Mouse (Mus musculus): Measurements from ENCODE around the gene Zfp213.

Zfp213 gene

DNA sequence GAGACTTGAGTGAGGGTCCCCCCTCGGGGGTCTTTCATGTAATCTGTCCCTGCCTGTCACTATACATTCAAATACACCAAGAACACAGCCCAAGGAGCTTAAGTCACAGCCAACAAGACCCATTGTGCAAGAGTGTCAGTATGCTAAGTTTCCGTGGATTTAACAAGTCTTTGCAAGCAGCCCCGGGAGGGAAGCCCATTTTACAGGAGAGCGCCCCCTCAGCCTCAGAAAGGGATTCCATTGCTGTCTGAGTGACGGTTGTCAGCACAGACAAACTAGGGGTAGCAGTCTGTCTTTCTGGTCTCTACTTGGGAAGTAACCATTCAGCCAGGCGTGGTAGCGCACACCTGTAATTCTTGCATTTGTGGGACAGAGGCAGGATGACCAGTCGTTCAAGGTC lies 10.1 kb upstream of the Zfp213 start:
- DNase-seq (ENCODE audit: low spot score in 2 of 2): no peak

GRCm38 (mm10) chr17:23572059-23572458 lies 8.0 kb upstream of the Zfp213 start:
- DNase-seq (ENCODE audit: low spot score in 2 of 2): no peak

GRCm38 (mm10) chr17:23571084-23571483 lies 7.0 kb upstream of the Zfp213 start:
- DNase-seq (ENCODE audit: low spot score in 2 of 2): no peak

GRCm38 (mm10) chr17:23570017-23570416 lies 6.0 kb upstream of the Zfp213 start:
- DNase-seq (ENCODE audit: low spot score in 2 of 2): peak in 1 of 2 experiments; percentile 62

- DNase-seq (ENCODE audit: low spot score in 2 of 2): no peak
Measured at GRCm38 (mm10) chr17:23568370-23568769, 4.3 kb upstream of the Zfp213 start.

DNA sequence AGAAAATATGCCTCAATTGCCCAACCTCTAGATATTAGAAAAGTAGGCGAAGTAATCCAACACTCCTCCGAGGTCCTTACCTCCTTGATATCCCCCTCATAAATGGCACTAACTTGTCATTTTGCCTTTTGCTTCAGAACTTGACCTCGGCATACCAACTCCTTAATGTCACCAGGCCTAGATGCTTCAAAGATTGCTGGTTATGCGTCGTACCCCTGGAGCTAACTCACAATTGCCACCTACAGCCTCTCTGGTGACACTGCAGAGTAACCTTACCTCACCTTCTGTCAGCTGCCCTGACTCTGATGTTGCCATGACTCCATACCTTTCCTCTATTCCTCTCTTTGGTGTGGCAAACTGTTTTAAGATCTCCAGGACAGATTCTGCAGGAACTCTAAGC lies 2.7 kb upstream of the Zfp213 start:
- DNase-seq (ENCODE audit: low spot score in 2 of 2): no peak

DNA sequence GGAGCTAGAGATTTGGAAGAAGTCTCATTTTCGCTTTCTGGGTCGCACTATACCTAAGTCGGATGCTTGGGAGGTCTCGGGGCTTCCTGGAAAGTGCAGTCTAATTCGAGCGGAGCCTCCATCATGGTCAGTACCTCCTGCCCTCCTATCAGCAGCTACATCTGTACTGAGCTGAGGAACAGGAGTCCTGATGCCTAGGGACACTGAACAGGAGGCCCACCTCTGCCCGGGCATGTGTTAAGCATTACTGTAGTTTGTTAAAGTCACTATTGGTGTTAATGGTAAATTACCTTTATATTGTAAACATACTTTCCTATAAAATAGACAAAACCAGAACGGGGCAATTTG lies 304 bp upstream of the Zfp213 start:
- no peak for DNase-seq (ENCODE audit: low spot score in 2 of 2)

DNA sequence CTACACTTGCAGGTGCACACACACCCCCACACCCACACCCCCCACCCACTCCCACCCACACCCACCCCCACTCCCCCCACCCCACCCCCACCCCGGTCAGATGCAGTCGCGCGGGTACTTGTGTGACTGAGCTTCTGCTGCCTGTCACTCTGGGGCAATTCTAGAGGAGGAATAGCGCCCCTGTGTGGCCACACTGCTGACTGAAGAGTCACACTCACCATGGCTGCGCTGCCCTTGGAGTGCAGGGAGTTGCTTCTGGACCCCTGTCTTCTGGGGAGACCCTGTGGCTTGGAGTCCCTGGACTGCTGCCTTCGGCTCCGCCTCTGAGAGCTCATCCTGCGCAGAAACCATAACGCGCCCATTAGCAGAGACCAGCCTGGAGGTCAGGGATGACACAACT lies 4.3 kb downstream of the Zfp213 start:
- DNase-seq (ENCODE audit: low spot score in 2 of 2): peak; percentile 55 to 80

DNA sequence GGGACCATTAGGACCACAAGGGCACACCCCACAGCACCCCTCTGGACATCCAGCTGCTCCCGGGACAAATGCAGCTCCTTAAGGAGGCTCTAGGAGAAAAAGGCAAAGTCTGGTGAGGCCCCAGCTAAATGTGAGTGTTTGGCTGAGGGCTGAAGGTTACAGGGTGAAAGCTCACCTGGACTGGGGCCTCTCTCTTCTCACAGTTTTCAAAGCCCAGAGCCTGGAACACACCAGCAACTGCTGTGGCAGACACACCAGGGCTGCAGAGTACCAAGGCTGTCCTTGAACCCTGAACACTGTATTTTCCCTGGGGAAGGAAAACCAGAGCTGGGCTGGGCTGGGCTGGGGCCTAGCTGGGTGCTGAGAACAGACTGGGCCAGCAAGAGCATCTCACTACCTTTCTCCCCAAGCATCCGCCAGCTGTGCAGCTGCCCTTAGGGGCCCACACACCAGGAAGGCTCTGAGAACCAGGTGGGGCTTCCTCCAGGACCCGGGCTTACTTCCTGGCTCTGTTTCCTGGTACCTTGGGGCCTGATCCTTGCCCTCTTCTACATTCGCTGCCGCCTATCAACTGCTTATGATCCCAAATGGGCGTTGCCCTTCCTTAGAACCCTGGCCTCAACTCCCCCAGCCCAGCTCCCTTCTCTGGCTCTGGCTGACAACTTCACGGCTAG lies 8.7 kb downstream of the Zfp213 start:
- no peak for DNase-seq (ENCODE audit: low spot score in 2 of 2)

GRCm38 (mm10) chr17:23554321-23554720 lies 9.7 kb downstream of the Zfp213 start:
- no peak for DNase-seq (ENCODE audit: low spot score in 2 of 2)

DNA sequence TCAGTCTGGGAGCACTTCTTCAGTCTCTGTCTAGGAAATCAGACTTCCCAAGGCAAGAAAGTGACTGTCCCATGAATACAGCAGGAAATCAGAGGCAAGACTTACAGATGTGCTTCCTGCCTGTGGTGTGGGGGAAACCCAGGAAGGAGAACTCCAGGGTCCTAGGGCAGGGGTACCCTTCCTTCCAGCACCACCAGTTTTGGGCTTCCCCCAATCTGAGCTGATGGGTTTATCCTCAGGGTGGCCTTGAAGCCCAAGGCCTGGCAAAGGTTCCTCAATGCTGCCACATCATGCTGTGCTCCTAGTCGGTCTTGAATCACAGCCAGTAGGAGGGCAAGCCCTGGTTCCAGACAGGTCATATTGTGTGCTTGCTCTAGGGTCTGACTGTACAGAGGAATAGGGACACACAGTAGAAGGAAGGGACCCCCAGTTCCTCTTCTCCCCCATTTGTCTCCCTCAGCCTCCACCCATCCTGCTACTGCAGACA lies 10.4 kb downstream of the Zfp213 start:
- DNase-seq (ENCODE audit: low spot score in 2 of 2): no peak

GRCm38 (mm10) chr17:23552896-23553633 lies 11.0 kb downstream of the Zfp213 start:
- DNase-seq (ENCODE audit: low spot score in 2 of 2): no peak

DNA sequence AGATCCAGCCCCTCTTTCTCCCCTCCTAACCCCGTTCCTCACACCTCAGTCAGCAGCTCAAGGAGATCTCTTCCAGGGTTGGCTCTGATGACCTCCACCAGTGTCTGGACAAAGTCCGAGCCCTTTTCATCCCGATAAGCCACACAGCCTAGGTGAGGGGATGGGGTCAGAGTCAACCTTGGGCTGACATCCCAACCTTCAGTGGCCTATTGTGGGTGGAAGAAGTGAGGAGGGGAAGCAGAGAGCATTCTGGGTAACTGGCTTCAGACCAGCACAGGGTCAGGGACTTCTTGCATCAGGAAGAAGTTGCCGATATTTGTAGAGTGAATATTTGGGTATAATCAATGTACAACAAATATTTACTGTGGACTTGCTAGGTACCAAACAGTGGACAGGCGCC lies 12.1 kb downstream of the Zfp213 start:
- no peak for DNase-seq (ENCODE audit: low spot score in 2 of 2)

DNA sequence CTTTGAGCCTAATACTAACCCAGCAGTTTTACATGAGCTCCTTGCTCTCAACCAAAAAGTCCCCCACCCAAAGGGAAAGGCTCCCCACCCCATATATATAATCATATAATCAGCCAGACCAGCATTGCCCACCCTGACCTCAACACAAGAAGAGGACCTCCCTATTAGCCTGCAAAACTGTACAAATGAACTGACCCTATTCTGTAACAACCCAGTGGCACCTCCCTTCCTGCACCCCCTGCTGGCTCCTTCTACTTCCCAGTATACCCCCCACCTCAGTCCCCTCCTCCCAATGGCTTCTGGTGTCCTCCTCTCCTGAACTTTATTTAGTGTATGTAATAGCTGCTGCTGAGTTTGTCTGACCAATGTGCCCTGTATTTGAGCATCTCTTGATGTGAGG lies 12.6 kb downstream of the Zfp213 start:
- DNase-seq (ENCODE audit: low spot score in 2 of 2): no peak

DNA sequence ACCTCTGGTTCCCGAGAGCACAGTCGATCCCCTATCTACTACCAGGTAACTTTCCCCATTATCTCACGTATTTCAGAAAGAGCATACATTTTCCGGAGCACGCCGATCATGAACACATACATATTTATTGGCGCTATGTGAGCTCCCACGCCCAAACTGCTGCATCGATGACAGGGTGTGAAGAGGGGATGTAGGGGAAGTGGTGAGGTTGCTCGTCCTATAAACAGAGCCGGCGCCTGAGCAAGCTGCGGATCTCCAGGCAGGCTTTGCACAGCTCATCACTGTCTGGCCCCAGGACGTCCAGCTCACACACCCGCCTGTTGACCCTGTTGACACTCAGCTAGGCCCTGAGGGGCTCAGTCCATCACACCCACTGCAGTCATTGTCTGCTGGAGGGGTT lies 13.2 kb downstream of the Zfp213 start:
- peak in 1 of 2 experiments; percentile 66 for DNase-seq (ENCODE audit: low spot score in 2 of 2)

GRCm38 (mm10) chr17:23550188-23550791 lies 13.7 kb downstream of the Zfp213 start:
- DNase-seq (ENCODE audit: low spot score in 2 of 2): peak; percentile 89 to 95

DNA sequence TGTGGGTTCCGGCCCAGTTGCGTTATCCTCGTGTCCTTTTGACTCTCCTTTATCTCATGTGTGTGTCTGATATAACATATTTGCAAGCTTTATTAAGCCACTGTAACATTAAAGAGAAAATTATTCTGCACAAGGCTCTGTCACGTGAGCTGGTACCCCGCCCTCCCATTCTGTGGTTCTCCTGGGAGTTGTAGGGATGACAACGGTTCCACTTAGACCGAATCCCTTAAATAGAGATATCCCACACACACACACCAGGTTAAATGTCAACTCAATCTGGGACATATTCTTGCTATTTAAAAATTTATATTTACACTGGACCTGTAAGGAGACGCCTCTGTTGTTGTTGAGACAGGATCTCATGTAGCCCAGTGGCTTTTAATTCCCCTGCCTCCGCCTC lies 14.6 kb downstream of the Zfp213 start:
- DNase-seq (ENCODE audit: low spot score in 2 of 2): peak in 1 of 2 experiments; percentile 55

GRCm38 (mm10) chr17:23548615-23549014 lies 15.4 kb downstream of the Zfp213 start:
- peak; percentile 84 to 90 for DNase-seq (ENCODE audit: low spot score in 2 of 2)

GRCm38 (mm10) chr17:23547681-23548443 lies 16.2 kb downstream of the Zfp213 start:
- DNase-seq (ENCODE audit: low spot score in 2 of 2): no peak

GRCm38 (mm10) chr17:23546702-23547505 lies 17.1 kb downstream of the Zfp213 start:
- DNase-seq (ENCODE audit: low spot score in 2 of 2): peak; percentile 79 to 89

DNA sequence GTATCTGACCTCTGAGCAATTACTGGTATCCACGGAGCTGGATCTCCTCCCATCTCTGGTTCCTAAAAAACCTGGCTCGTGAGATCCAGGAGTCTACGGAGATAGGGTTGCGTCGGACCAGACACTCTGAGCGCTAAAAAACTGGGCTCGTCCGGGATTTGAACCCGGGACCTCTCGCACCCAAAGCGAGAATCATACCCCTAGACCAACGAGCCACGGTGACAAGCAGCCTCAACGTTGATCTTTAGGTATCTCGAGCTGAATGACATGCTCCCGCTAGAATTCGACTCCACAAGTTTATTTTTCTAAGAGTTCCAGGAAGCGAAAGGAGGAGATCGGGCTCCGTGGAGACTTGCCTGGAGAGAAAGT lies 17.7 kb downstream of the Zfp213 start:
- DNase-seq (ENCODE audit: low spot score in 2 of 2): peak in 1 of 2 experiments; percentile 79
